Mouse (Mus musculus) E14TG2a.4 (cell line): ENCODE measurements around the gene Zfp106.

Experiments used
- CTCF ChIP-seq: conservative IDR thresholded peaks from 2 replicates; pipeline ENCODE4 v1.5.1; 2014; ENCODE audit warnings: low read length
- POU5F1 ChIP-seq: IDR thresholded peaks from 2 replicates; pipeline ENCODE4 v1.6.1; 2014; ENCODE audit warnings: low read length, borderline replicate concordance

- TF ChIP-seq CTCF (no peak), POU5F1 (no peak)
These were observed 36.9 kb downstream of the Zfp106 start for GRCm38 (mm10) chr2:120526771-120527170.
